ENCODE assay signal across 8 mouse cellular contexts in the genomic region with DNA sequence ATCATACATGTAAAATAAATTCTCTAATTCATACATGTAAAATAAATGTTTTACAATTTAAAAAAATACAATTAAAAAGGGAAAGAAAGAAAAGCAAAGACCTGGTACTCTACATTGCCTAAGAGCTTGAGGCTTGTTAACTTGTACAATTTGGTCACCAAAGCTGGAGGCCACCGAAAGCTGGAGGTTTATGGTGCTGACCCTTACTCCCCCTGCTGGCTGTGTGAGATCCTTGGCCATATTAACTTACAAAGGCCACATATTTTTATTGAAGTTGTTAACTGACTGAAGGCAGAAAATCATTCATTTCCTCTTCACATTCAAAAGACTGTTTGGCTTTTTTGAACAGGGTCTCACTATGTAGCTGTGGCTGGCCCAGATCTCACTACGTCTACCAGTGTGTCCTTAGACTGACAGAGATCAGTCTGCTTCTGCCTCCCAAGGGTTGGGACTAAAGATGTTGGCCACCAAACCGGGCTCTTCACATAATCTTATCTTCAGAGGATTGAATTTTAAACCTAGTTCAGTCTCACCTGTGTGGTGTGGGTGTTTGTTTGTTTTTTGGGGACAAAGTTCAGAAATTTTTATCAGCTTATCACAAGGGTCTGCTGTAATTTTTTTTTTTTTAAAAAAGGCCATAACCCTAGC. TPM values are rescaled to one million over a fixed set of nuclear protein-coding genes. Genes with fewer than 3 reads are reported as not detected.
A peak's percentile ranks its signal among the peaks of the same experiment; 100 is the strongest.
DNase-seq lines count a peak whose midpoint lies in the region; ATAC-seq lines count a peak whose summit lies in the region.

No protein-coding gene starts in this region.

- ATAC-seq in inflammation-experienced regulatory T-cells, adult 6 months, result no peak

- peak; percentile 35 to 52 for DNase-seq in cerebellum, postnatal 10 days
- no peak for DNase-seq in cerebellum, adult 9-10 months
- DNase-seq in 3T3-L1 (ENCODE audit: low read depth, low spot score), result peak; percentile 82
- peak; percentile 65 for DNase-seq in c-Kit-negative CD71-positive TER-119-positive erythroid progenitor cells, embryonic 14.5 days (ENCODE audit: low read depth, low spot score)
- peak; percentile 62 to 70 for DNase-seq in kidney, postnatal 4 days
- peak; percentile 47 for DNase-seq in spleen, adult 12 weeks (ENCODE audit: low spot score)
- no peak for DNase-seq in urinary bladder, postnatal 14 days (ENCODE audit: low spot score)

RNA-seq across cellular contexts. Expression of gene Copz1, which starts 8.4 kb away (rescaled TPM):
- 100 to 1,000 TPM; 216 to 248 (median 223) TPM for polyA plus RNA-seq in inflammation-experienced regulatory T-cells, adult 6 months (2017; shearing (Covaris generic))

RNA-seq across cellular contexts. Expression of gene Nfe2, which starts 22.7 kb away (rescaled TPM):
- 1 to 10 TPM in 2 of 3 experiments, under 1 TPM in 1; 0.96 to 1.3 (median 1.1) TPM for polyA plus RNA-seq in inflammation-experienced regulatory T-cells, adult 6 months (2017; shearing (Covaris generic))

RNA-seq across cellular contexts. Expression of gene Gpr84, which starts 29.5 kb away (rescaled TPM):
- polyA plus RNA-seq in inflammation-experienced regulatory T-cells, adult 6 months (2017; shearing (Covaris generic)), result not detected

RNA-seq across cellular contexts. Expression of gene Hnrnpa1, which starts 40.7 kb away (rescaled TPM):
- polyA plus RNA-seq in inflammation-experienced regulatory T-cells, adult 6 months (2017; shearing (Covaris generic)), result 100 to 1,000 TPM; 360 to 441 (median 366) TPM

RNA-seq across cellular contexts. Expression of gene Cbx5, which starts 41.3 kb away (rescaled TPM):
- polyA plus RNA-seq in inflammation-experienced regulatory T-cells, adult 6 months (2017; shearing (Covaris generic)), result 10 to 100 TPM; 21.7 to 48.8 (median 23.8) TPM

Comparison
In these comparisons a context has a peak if more than half of its experiments do, and no peak if none do; other contexts are left out.
1. DNase-seq: peak in cerebellum, postnatal 10 days (2 of 2), 3T3-L1 (single experiment), c-Kit-negative CD71-positive TER-119-positive erythroid progenitor cells, embryonic 14.5 days (single experiment), kidney, postnatal 4 days (2 of 2) and spleen, adult 12 weeks (single experiment); none in cerebellum, adult 9-10 months (single experiment) and urinary bladder, postnatal 14 days (single experiment).